Mouse (Mus musculus) embryonic facial prominence, embryonic 13.5 days (tissue): Measurements from ENCODE around the gene Crocc. TPM values are rescaled to one million over a fixed set of nuclear protein-coding genes. Genes with fewer than 3 reads are reported as not detected.

ENCODE experiments used
- ATAC-seq: fragments of 200-750 bp; cut with Nextera tagmentation; 2 replicates; pipeline ENCODE4 v1.8.0; 2017; ENCODE audit warnings: low read depth; ENCODE audit not compliant: insufficient number of reproducible peaks, insufficient read depth, low FRiP score, low TSS enrichment
- H3K27ac ChIP-seq: fragments of 300-500 bp; sonication (generic); 2 replicates; pipeline ENCODE4 v1.5.1; 2015; ENCODE audit warnings: moderate library complexity, mild to moderate bottlenecking, inconsistent platforms
- H3K27me3 ChIP-seq: fragments of 300-500 bp; sonication (generic); 2 replicates; pipeline ENCODE4 v1.6.1; 2015; ENCODE audit warnings: mild to moderate bottlenecking, inconsistent platforms
- H3K36me3 ChIP-seq: fragments of 300-500 bp; sonication (generic); 2 replicates; pipeline ENCODE4 v1.6.1; 2015; ENCODE audit warnings: mild to moderate bottlenecking, inconsistent platforms
- H3K4me1 ChIP-seq: fragments of 300-500 bp; sonication (generic); 2 replicates; pipeline ENCODE4 v1.6.1; 2015; ENCODE audit warnings: inconsistent platforms
- H3K4me2 ChIP-seq: fragments of 300-500 bp; sonication (generic); 2 replicates; pipeline ENCODE4 v1.6.1; 2015; ENCODE audit warnings: moderate library complexity, mild to moderate bottlenecking, inconsistent platforms
- H3K4me3 ChIP-seq: fragments of 300-500 bp; sonication (generic); 2 replicates; pipeline ENCODE4 v1.5.1; 2015; ENCODE audit warnings: mild to moderate bottlenecking, inconsistent platforms
- H3K9ac ChIP-seq: fragments of 300-500 bp; sonication (generic); 2 replicates; pipeline ENCODE4 v1.6.1; 2015; ENCODE audit warnings: mild to moderate bottlenecking, inconsistent platforms
- H3K9me3 ChIP-seq: fragments of 300-500 bp; sonication (generic); 2 replicates; pipeline ENCODE4 v1.6.1; 2016; ENCODE audit warnings: inconsistent platforms
- WGBS: fragments of 180-500 bp; shearing (Covaris S2); methylation state at CpG from one replicate; pipeline ENCODE4 v1.1.7; 2015; ENCODE audit warnings: mixed read lengths; 5-methylcytosine and 5-hydroxymethylcytosine counted together
- polyA plus RNA-seq: library from polyadenylated mRNA; unstranded; fragments of >200 nt; fragmentation: Nextera tagmentation; extraction: Ambion mirVana; gene quantifications from 2 replicates; pipeline ENCODE4 v1.2.1, GENCODE M21; 2015

Crocc gene
- polyA plus RNA-seq, 1 experiment from 2014 or later: 7.8 TPM

DNA sequence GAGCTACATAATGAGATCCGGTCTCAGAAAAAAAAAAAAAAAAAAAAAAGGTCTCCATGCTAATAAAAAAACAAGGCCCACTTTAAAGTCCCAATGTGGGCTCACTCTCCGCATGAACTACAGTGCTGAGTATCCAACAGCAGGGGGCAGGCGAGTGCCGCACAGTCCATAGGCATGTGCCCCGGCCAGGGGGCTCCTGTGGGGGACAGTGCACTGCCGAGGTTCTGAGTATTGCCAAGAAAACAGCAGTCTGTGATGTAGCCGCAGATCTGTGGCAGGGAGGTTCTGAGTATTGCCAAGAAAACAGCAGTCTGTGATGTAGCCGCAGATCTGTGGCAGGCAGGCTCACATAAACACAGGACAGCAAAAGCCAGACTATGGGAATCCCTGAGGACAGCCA is 15.5 kb downstream of the Crocc start:
- Histone ChIP-seq H3K4me3 (no peak overlapping the region), H3K9me3 (no peaks in the 10 kb centered on the region), H3K27me3 (no peaks in the 10 kb centered on the region), H3K9ac (no peak overlapping the region), H3K4me1 (peaks cover 5% of the 10 kb centered on the region; the same call in 1 of the 2 replicates), H3K36me3 (peaks cover 65% of the 10 kb centered on the region), H3K4me2 (0 out of 2 replicates have a peak overlapping the region, but pooled peaks have one; percentile 11), H3K27ac (peak overlapping the region; percentile 69)
- ATAC-seq: no peak
- WGBS: 14% methylated on average over 8 of the region's 8 CpGs

DNA sequence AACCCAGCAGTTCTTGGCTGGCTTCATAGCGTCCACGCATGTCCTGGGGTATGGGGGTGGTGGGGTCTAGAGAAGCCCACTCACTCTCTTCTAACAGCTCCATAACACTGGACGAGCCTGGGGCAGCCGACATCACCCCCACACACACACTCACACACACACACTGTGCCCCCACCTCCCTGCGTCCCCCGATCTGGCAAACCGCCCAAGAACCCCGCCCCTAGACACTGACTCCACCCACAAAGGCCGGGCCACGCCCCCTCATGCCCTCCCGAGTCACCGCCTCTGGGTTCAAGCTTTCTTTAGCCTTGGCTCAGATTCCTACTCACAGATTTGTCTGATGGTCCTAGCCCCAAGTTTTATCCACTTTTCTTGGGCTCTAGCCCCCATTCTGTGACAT is 19.2 kb downstream of the Crocc start:
- Histone ChIP-seq H3K36me3 (peaks cover 72% of the 10 kb centered on the region), H3K4me1 (peaks cover 5% of the 10 kb centered on the region; the same call in 1 of the 2 replicates), H3K4me2 (no peak overlapping the region), H3K4me3 (no peak overlapping the region), H3K27ac (no peak overlapping the region), H3K27me3 (no peaks in the 10 kb centered on the region), H3K9ac (no peak overlapping the region), H3K9me3 (no peaks in the 10 kb centered on the region)
- WGBS: 62% methylated on average over 12 of the region's 12 CpGs
- ATAC-seq: no peak

DNA sequence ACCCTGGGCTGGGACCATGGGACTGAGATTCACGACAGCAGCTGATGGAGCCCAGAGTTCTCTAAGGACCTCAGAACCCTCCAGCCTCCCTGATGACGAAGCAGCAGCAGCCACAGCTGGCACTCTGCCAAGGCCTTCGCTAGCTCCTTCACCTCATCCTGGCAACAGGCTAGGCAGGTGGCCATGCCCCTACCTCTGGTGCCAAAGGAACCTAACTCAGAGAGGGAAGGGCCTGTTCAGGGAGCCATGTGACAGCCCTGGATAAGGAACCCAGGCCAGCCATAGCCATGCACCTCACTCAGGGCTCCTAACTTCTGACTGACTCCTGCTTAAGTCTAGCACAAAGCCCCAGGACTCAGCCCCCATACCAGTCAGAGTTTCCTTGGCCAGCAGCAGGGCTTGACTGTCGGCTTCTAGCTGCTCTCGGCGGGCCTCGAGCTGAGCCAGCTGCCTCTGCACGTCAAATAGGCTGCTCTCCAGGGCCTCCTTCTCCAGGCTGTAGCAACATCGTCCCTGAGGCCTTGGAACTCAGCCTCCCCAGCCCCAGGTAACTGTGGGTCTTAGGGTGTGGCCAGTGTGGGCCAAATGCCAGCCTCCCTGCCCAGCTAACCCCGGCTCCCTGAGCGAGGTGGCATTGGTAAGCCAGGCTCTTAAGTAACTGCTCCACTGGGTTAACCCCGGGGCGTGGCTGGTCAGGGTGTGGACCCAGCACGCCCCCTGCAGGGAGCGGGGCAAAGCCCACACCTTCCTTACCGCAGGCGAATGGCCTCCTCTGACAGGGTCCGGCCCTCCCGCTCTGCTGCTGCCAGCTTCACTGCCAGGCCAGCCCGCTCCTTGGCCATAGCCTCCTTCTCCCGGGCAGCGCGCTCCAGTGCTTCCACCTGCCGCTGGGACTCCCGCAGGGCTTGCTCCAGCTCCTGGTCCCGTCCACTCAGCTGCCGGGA is 26.5 kb downstream of the Crocc start:
- no peaks in the 10 kb centered on the region for H3K27me3 ChIP-seq
- H3K9me3 ChIP-seq: no peaks in the 10 kb centered on the region
- H3K4me1 ChIP-seq: peaks cover 4% of the 10 kb centered on the region; the same call in 1 of the 2 replicates
- no peak overlapping the region for H3K4me3 ChIP-seq
- H3K4me2 ChIP-seq: no peak overlapping the region
- 81% methylated on average over 27 of the region's 27 CpGs for WGBS
- H3K9ac ChIP-seq: 0 out of 2 replicates have a peak overlapping the region, but pooled peaks have one; percentile 2
- ATAC-seq: no peak
- no peak overlapping the region for H3K27ac ChIP-seq
- peaks cover 82% of the 10 kb centered on the region for H3K36me3 ChIP-seq

DNA sequence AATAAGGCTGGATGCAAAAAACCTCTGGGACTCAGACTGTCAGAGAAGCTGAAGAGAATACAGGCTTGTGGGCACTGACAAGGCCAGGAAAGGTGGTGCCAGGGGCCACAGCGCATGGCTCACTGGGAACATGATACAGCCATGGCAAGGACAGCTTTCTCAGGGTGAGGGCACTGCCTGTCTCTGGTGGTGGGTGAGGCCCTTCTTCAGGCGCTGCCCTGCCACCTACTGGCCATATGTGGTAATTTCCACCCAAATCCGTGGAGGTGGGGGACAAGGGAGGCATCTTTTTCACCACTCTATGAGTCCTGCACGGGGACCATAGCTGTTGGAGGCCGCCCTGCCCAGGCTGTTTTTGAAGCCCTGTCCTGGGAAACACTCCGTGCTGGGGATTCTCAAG is 28.6 kb downstream of the Crocc start:
- H3K9ac ChIP-seq: no peak overlapping the region; the same call in 1 of the 2 replicates
- H3K9me3 ChIP-seq: no peaks in the 10 kb centered on the region
- WGBS: 12% methylated on average over 6 of the region's 6 CpGs
- no peak for ATAC-seq
- H3K4me3 ChIP-seq: no peak overlapping the region
- H3K4me2 ChIP-seq: no peak overlapping the region
- peaks cover 4% of the 10 kb centered on the region; the same call in 1 of the 2 replicates for H3K4me1 ChIP-seq
- H3K36me3 ChIP-seq: peaks cover 83% of the 10 kb centered on the region
- H3K27me3 ChIP-seq: no peaks in the 10 kb centered on the region
- peak overlapping the region; percentile 24; the same call in 1 of the 2 replicates for H3K27ac ChIP-seq

DNA sequence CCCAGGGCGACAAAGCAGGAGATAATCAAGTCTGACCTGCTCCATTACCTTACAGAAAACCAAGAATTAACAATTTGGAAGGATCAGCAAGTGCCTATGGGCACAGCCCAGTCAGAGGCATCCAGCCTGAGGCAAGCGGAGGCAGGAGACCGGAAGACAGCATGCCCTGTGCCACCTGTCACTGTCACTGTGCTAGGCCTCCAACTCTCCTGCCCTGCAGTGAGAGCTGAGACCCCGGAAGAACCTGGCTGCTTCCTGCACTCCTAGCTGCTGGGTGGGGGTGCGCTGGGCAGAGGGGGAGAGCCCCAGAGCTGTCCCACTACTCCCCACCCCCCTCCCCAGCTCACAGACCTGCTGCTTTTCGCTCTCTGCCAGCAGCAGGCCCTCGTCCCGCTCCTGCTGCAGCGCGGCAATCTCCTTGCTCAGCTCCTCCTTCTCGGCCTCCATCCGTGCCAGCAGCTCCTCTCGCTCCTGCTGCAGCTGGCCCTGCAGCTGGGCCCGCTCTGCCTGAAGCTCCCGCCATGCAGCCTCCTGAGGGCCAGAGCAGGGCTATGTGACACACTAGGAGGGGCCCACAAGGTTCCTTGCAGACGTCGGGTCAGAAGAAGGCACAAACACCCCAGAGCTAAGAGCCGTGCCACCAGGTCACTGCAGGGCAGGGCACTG is 29.7 kb downstream of the Crocc start:
- ATAC-seq: no peak
- no peaks in the 10 kb centered on the region for H3K27me3 ChIP-seq
- H3K9ac ChIP-seq: no peak overlapping the region
- no peaks in the 10 kb centered on the region for H3K9me3 ChIP-seq
- 83% methylated on average over 18 of the region's 18 CpGs for WGBS
- H3K4me1 ChIP-seq: peaks cover 4% of the 10 kb centered on the region; the same call in 1 of the 2 replicates
- H3K4me3 ChIP-seq: no peak overlapping the region
- H3K36me3 ChIP-seq: peaks cover 83% of the 10 kb centered on the region
- no peak overlapping the region; the same call in 1 of the 2 replicates for H3K27ac ChIP-seq
- no peak overlapping the region for H3K4me2 ChIP-seq

DNA sequence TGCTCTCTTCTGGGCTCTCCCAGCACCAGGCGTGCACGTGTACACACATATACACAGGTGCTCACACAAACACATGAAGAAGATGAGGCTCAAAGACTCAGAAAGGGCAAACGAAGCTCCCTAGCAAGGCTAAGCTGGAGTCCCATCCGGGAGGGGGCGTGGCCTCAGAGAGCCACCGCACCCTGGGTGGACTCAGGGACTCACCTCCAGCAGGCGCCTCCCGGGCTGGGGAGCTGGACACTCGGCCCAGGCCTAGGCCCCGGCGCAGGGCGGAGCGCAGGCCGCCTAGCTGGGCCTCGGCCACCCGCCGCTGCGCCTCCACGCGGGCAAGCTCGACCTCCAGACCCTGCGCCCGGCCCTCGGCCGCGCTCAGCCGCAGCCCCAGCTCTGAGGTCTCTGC is 35.4 kb downstream of the Crocc start:
- no peak overlapping the region for H3K9ac ChIP-seq
- no peaks in the 10 kb centered on the region for H3K9me3 ChIP-seq
- H3K4me2 ChIP-seq: no peak overlapping the region
- peaks cover 40% of the 10 kb centered on the region for H3K4me1 ChIP-seq
- H3K4me3 ChIP-seq: no peak overlapping the region
- peaks cover 58% of the 10 kb centered on the region for H3K36me3 ChIP-seq
- no peak overlapping the region for H3K27ac ChIP-seq
- no peak for ATAC-seq
- WGBS: 79% methylated on average over 27 of the region's 27 CpGs
- H3K27me3 ChIP-seq: no peaks in the 10 kb centered on the region

DNA sequence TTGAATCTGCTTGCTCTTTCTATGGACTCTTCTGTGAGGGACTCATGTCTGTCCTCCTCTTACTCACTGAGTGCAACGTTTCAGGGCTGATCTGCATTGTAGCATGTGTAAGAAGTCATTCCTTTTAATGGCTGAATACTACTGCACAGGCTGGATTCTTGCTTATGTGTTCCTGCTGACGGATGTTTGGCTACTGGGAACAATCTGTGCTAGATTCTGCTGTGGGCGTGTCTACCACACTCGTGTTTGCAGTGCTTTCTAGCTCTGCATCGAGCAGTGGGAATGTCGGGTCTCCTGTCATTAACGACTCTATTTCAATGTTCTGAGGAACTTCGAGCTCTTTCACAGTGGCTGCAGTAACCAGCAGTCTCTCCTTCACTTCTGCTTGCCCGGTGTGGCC is 36.3 kb downstream of the Crocc start:
- Histone ChIP-seq H3K36me3 (peaks cover 56% of the 10 kb centered on the region), H3K27ac (no peak overlapping the region), H3K27me3 (no peaks in the 10 kb centered on the region), H3K9ac (0 out of 2 replicates have a peak overlapping the region, but pooled peaks have one; percentile 6), H3K4me3 (no peak overlapping the region), H3K4me2 (no peak overlapping the region), H3K9me3 (no peaks in the 10 kb centered on the region), H3K4me1 (peaks cover 47% of the 10 kb centered on the region)
- WGBS: 64% methylated on average over 9 of the region's 9 CpGs
- ATAC-seq: no peak

DNA sequence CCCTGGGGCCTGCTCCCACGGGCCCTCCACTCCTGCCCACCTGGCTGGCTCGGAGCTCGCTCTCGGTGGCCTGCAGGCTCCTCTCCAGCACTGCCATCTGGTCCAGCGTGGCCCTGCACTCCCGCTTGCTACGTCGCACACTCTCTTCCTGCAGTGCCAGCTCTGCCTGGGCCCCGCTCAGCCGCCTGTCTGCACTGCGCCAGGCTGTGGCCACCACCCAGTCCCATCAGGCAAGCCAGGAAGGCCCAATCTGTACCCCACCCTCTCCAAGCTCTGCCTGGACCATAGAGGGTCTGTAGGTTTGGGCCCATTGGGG is 38.8 kb downstream of the Crocc start:
- no peaks in the 10 kb centered on the region for H3K9me3 ChIP-seq
- peak overlapping the region; percentile 37; the same call in 1 of the 2 replicates for H3K4me2 ChIP-seq
- H3K4me1 ChIP-seq: peaks cover 61% of the 10 kb centered on the region
- peak; percentile 2; the same call in 1 of the 2 replicates for ATAC-seq
- WGBS: 50% methylated on average over 11 of the region's 11 CpGs
- peaks cover 54% of the 10 kb centered on the region for H3K36me3 ChIP-seq
- H3K27me3 ChIP-seq: no peaks in the 10 kb centered on the region
- H3K27ac ChIP-seq: peak overlapping the region; percentile 97
- H3K4me3 ChIP-seq: no peak overlapping the region
- peak overlapping the region; percentile 67 for H3K9ac ChIP-seq

DNA sequence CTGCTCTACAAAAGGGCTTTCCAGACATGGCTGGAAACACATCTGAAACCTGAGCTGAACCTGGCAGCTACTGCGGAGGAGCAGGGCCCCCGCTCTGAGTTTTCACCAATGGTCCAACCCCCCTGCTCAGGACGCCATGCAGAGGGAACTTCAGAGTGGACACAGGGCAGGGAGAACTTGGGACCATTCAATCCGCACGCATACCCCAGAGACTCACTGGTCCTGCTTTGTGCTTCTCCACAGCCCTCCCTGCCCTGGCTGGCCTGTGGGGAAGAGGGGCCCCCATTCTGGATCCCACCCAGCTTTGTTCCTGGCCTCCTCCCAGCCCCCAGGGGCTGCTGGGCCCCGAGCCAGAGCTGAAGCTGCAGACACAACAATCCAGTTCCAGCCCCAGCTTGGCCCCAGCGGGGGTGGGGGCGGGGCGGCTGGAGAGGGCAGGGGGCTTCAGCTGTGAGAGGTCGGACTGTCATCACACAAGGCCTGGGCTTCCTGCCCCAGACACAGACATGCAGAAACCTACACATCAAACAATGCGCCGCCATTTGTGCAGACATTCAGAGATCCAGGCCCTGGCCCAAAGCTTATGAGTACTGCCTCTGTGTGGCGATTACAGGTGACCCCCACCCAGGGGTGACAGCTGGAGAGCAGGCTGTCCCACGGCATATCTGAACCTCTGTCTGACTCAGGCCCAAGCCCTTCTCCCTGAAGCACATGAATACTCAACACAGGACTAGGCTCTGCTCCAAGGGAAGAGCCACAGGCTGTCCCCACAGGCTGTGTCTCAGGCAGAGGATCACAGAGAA is 39.3 kb downstream of the Crocc start:
- ATAC-seq: peak; percentile 26

DNA sequence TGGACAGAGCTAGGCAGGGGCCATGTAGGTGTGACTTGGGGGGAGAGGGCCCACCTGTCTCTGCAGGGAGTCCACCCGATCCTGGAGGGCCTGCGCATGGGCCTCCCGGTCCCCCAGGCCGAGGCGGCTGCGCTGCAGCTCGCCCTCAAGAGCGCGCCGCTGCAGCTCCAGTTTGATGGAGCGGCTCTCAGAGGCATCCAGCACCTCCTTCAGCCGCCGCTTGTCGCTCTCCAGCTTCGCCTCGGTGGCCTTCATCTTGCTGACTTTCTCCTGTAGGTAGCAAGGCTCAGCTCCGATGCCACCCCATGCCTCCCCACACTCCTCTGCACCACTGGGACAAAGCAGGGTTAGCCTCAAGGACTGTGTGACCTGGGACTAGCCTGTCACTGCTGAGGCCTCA is 40.1 kb downstream of the Crocc start:
- no peaks in the 10 kb centered on the region for H3K9me3 ChIP-seq
- peak overlapping the region; percentile 67 for H3K9ac ChIP-seq
- H3K4me3 ChIP-seq: no peak overlapping the region
- ATAC-seq: no peak
- no peaks in the 10 kb centered on the region for H3K27me3 ChIP-seq
- H3K27ac ChIP-seq: peak overlapping the region; percentile 97
- H3K36me3 ChIP-seq: peaks cover 54% of the 10 kb centered on the region
- 71% methylated on average over 17 of the region's 17 CpGs for WGBS
- peak overlapping the region; percentile 37; the same call in 1 of the 2 replicates for H3K4me2 ChIP-seq
- H3K4me1 ChIP-seq: peaks cover 68% of the 10 kb centered on the region

More for the DNA sequence above, 39.3 kb downstream of the Crocc start:
- Histone ChIP-seq H3K27ac (peak overlapping the region; percentile 97), H3K9ac (peak overlapping the region; percentile 67), H3K4me1 (peaks cover 64% of the 10 kb centered on the region), H3K4me3 (no peak overlapping the region), H3K36me3 (peaks cover 54% of the 10 kb centered on the region), H3K9me3 (no peaks in the 10 kb centered on the region), H3K27me3 (no peaks in the 10 kb centered on the region), H3K4me2 (peak overlapping the region; percentile 37)
- 16% methylated on average over 14 of the region's 14 CpGs for WGBS
